Mouse (Mus musculus): ENCODE data around the gene Azin2.

The Azin2 gene

GRCm38 (mm10) chr4:128978634-128979033, 16.4 kb upstream of the Azin2 start:
- DNase-seq (ENCODE audit: low spot score in 2 of 2): no peak

DNA sequence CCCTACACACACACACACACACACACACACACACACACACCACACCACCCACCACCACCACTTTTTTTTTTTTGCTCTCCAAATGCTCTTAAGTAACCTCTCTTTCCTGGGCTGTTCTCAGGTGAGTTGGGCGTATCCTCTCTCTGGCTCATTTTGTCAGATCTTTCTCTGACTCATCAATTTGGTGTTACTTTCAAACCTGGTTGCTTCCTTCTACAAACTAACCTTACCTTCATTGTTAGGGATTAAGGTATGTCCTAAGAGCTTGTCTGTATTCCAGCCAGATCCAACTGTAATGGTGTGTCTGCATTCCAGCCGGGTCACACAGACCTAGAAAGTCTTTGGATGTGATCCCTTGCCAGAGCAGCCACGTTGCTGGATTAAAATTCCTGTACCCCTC, 15.0 kb upstream of the Azin2 start:
- DNase-seq (ENCODE audit: low spot score in 2 of 2): no peak

GRCm38 (mm10) chr4:128976577-128976976, 14.3 kb upstream of the Azin2 start:
- no peak for DNase-seq (ENCODE audit: low spot score in 2 of 2)

GRCm38 (mm10) chr4:128974677-128975076, 12.4 kb upstream of the Azin2 start:
- no peak for DNase-seq (ENCODE audit: low spot score in 2 of 2)

- peak in 1 of 2 experiments; percentile 71 for DNase-seq (ENCODE audit: low spot score in 2 of 2)
Observed at GRCm38 (mm10) chr4:128971065-128971694, 8.9 kb upstream of the Azin2 start.

GRCm38 (mm10) chr4:128970417-128970807, 8.2 kb upstream of the Azin2 start:
- DNase-seq (ENCODE audit: low spot score in 2 of 2): no peak

- DNase-seq (ENCODE audit: low spot score in 2 of 2): no peak
Observed at GRCm38 (mm10) chr4:128969607-128970416, 7.6 kb upstream of the Azin2 start.

GRCm38 (mm10) chr4:128969081-128969480, 6.8 kb upstream of the Azin2 start:
- DNase-seq (ENCODE audit: low spot score in 2 of 2): no peak

DNA sequence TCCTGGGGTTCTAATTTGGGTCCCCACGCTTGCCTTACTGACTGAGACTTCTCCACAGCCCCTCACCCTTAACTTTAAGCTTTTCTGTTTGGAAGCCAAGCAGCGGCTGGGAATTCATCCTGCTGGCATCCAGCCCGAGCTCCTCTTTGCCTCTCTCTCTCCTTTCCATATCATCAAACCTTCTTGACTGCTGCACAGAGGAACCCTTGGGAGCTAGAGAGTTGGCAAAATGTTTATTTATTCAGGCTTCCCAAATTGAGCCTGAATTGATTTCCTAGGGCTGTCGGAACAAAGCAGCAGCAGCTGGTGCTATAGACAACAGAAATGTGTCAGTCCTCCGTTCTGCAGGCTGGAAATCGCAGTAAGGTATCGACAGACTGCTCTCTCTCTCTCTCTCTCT, 4.5 kb upstream of the Azin2 start:
- DNase-seq (ENCODE audit: low spot score in 2 of 2): no peak

- no peak for DNase-seq (ENCODE audit: low spot score in 2 of 2)
Observed at GRCm38 (mm10) chr4:128962926-128963290, 666 bp upstream of the Azin2 start.

DNA sequence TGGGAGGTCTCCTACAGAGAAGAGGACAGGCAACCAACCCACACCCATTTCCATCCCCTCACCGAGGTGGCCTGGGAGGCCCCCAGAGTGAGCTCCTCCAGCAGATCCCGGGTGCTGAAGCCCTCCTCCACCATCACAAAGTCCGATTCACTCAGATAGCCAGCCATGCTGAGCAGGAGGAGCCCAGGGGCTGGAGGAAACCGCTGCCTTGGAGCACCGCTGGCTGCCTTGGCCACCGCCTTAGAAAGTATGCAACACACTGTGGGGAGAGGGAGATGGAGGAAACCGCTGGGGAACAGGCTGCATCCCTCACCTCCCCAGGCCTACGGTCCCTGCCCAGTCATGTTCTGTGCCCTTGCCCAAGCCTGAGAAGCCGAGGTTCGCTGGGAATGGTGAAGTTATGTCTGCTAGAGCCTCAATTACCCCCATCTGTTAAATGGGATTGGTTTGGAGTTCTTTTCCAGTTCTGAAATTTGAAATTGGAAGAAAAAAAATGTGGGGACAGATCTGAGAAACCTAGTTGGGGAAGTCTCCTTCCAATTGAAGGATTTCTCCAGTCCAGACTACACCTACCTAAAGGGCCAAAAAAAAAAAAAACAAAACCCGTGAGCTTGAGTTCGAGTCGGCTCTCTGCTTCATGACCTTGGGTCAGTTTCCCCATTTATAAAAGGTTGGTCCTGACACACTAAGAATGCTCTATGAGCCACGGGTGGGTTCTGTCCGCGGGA, 777 bp downstream of the Azin2 start:
- DNase-seq (ENCODE audit: low spot score in 2 of 2): no peak

DNA sequence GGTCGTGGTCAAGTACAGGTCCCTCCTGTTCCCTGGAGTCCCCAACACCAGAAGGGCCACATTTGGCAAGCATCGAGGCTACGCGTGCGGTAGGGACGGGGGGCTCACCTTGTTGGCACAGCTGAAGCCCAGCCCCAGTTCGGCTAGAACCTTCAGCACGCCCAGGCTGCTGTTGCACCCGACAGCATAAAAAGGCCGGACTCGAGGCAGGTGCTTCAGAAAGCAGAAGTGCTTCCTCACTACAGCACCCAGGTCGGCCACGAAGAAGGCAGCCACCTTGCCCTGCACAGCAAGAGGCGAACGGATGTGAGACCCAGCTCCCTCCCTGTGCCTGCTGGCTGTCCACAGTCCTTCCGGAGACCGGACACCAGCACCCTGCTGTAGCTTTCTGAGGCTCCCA, 2.6 kb downstream of the Azin2 start:
- DNase-seq (ENCODE audit: low spot score in 2 of 2): no peak

DNA sequence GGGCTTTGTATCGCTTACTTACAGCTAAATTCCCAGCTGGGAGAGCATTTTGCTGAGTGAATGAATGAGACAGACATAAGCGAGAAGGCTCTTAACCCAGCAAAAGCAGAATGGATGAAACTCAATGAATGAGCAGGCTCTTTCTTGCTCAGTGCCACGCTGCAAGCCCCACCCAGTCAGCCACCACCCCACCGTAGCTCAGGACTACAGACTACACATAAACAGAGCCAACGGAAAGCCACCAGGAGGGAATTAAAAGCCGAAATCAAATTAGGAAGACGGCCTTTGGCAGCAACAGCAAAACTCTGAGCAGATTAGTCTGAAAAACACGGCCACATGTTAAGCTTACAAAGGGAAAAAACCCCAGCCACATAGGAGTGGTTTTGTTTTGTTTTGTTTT, 3.4 kb downstream of the Azin2 start:
- no peak for DNase-seq (ENCODE audit: low spot score in 2 of 2)

- no peak for DNase-seq (ENCODE audit: low spot score in 2 of 2)
Observed at GRCm38 (mm10) chr4:128958156-128958555, 4.1 kb downstream of the Azin2 start.

DNA sequence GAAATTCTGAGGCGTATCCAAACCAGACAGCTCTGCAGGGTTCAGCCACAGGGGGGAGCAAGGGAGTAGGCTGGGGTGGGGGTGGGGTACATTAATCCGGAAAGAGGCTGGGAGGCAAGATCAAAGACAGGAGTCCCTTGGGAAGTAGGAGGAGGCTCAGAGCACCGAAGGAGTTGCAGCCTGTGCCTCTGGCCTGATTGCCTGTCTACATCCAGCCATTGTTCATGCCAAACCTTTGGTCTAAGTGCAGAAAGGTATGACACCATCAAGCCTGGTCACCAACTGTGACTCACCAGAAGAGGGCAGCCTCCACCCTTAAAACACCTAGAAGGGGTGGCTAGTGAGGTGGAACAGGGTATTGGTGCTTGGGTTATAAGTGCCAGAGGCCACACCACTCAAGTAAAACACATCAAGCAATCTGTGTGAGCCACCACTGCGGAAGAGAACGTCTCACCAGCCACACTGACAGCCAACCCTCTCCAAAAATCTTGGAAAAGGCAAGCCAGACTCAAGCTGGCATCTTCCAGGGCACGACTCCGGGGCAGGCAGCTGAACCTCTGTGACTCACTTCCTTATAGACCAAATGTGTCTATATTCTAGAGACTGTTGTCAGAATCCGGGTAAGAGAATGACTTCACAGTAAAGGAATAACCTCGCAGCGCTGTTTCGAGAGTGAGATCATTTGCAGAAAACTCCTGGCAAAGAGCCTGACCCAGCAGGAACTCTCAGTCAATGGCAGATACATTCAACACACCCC, 4.9 kb downstream of the Azin2 start:
- peak in 1 of 2 experiments; percentile 24 for DNase-seq (ENCODE audit: low spot score in 2 of 2)

DNA sequence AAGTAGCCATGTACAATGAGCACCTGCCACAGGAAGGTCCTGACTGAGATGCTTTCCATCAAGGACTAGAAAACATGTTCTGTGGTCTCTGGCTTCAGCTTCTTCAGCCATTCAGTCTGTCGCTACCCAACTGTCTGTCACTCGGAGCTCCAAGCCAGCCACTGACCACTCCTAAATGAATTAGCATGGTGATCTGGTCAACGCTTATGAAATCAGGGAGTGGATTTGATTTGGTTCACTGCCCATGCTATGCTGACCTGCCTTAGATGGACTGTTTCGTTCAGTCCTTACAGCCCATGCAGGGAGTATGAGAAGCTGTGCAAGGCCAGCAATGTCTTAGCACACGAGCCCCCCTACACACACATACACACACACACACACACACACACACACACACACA, 8.4 kb downstream of the Azin2 start:
- no peak for DNase-seq (ENCODE audit: low spot score in 2 of 2)

DNA sequence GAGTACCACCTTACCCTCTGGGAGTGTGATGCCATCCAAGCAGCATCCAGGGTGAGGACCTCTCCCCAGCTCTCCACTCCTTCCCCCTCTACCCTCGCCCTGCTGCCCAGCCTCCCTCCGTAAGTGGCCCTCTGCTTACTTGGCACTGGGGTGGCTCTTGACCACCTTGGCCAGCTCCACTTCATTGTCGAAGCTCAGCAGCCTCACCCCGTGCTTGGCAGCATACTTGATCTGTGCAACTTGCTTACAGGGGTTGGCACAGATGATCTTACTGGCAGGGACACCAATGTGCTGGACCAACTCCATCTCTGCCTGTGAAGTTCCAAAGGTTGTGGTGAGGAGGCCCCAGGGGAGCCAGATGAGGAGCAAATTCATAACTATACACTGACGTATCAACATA, 11.8 kb downstream of the Azin2 start:
- DNase-seq (ENCODE audit: low spot score in 2 of 2): no peak

DNA sequence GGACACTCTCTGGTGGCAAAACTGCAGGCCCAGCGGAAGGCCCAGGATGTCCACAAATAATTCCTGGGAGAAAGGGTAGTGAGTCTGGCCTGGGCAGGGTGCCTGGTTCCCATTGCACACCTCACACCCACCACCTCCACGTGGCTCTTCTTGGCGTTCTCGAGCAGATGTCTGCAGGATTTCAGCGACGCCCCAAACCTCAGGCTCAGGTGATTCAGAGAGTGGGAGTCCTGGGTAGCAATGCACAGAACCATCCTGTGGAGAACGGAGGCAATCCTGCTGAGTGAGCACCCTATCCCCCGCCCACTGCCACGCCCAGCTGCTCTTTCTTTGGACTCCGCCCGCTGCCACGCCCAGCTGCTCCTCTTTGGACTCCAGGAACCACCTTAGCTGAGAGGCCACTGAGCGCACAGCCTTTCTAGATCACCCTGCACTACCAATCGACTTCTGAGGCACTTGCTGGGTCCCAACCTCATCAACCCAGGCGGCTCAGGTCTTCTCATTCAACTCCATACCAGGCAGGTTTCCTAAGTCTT, 12.7 kb downstream of the Azin2 start:
- peak in 1 of 2 experiments; percentile 46 for DNase-seq (ENCODE audit: low spot score in 2 of 2)

GRCm38 (mm10) chr4:128948137-128948674, 14.0 kb downstream of the Azin2 start:
- DNase-seq (ENCODE audit: low spot score in 2 of 2): peak in 1 of 2 experiments; percentile 45

- no peak for DNase-seq (ENCODE audit: low spot score in 2 of 2)
Observed at GRCm38 (mm10) chr4:128947326-128947933, 14.8 kb downstream of the Azin2 start.

GRCm38 (mm10) chr4:128946736-128947135, 15.5 kb downstream of the Azin2 start:
- no peak for DNase-seq (ENCODE audit: low spot score in 2 of 2)

Data from left cerebral cortex, adult 9 months (tissue).